Mouse (Mus musculus) mouse embryonic stem cell (cell line): ENCODE results near the gene Fam178b.

Experiments
- in situ Hi-C, 2 experiments: fragments of 300-500 bp; cut with MboI; formaldehyde crosslinking; loops; 1 replicate in 1 of 2; 3 replicates in 1 of 2; pipeline ENCODE4 v1.14.3; 2019 to 2020; ENCODE audit warnings: low sequenced_read_pairs in 2 of 2, low pct_unique_long_range_greater_than_20kb in 1 of 2, mixed read lengths in 1 of 2; ENCODE audit not compliant: unreplicated experiment in 1 of 2

The Fam178b gene

GRCm38 (mm10) chr1:36558031-36558993 is 124.7 kb downstream of the Fam178b start, which contains the start of gene Sema4c:
Gene Sema4c (minus strand): TSS chr1:36558349.
- in situ Hi-C loops = loop anchor here in 1 of 2 experiments (10.0 kb wide), 1 partner anchor 56 kb away; no protein-coding TSS in a partner anchor

- in situ Hi-C loops = loop anchor here in 1 of 2 experiments (10.0 kb wide), 1 partner anchor 57 kb away; no protein-coding TSS in a partner anchor
These were observed 125.4 kb downstream of the Fam178b start for GRCm38 (mm10) chr1:36557457-36558011.

GRCm38 (mm10) chr1:36556553-36557456 is 126.2 kb downstream of the Fam178b start:
- in situ Hi-C loops = loop anchor here in 1 of 2 experiments (10.0 kb wide), 1 partner anchor 58 kb away; no protein-coding TSS in a partner anchor

- in situ Hi-C loops = loop anchor here in 1 of 2 experiments (10.0 kb wide), 1 partner anchor 59 kb away; no protein-coding TSS in a partner anchor
These were observed 127.1 kb downstream of the Fam178b start for GRCm38 (mm10) chr1:36555798-36556395.

GRCm38 (mm10) chr1:36554633-36555399 is 128.2 kb downstream of the Fam178b start:
- in situ Hi-C loops = loop anchor here in 1 of 2 experiments (10.0 kb wide), 1 partner anchor 60 kb away; no protein-coding TSS in a partner anchor

GRCm38 (mm10) chr1:36552506-36552905 is 130.5 kb downstream of the Fam178b start:
- in situ Hi-C loops = loop anchor here in 1 of 2 experiments (10.0 kb wide), 1 partner anchor 62 kb away; no protein-coding TSS in a partner anchor

- in situ Hi-C loops = loop anchor here in 1 of 2 experiments (10.0 kb wide), 1 partner anchor 63 kb away; no protein-coding TSS in a partner anchor
These were observed 131.1 kb downstream of the Fam178b start for GRCm38 (mm10) chr1:36551904-36552303.

- in situ Hi-C loops = loop anchor here in 1 of 2 experiments (10.0 kb wide), 1 partner anchor 65 kb away; no protein-coding TSS in a partner anchor
These were observed 132.7 kb downstream of the Fam178b start for GRCm38 (mm10) chr1:36550075-36550863.

GRCm38 (mm10) chr1:36549491-36549890 is 133.5 kb downstream of the Fam178b start:
- in situ Hi-C loops = loop anchor here (10.0 kb wide), 2 partner anchors 185 to 195 kb away; no protein-coding TSS in a partner anchor

GRCm38 (mm10) chr1:36548771-36549170 is 134.2 kb downstream of the Fam178b start:
- in situ Hi-C loops = loop anchor here (10.0 kb wide), 2 partner anchors 186 to 196 kb away; no protein-coding TSS in a partner anchor

GRCm38 (mm10) chr1:36547981-36548598 is 134.9 kb downstream of the Fam178b start:
- in situ Hi-C loops = loop anchor here (10.0 kb wide), 2 partner anchors 187 to 197 kb away; no protein-coding TSS in a partner anchor

- in situ Hi-C loops = loop anchor here (10.0 kb wide), 2 partner anchors 188 to 198 kb away; no protein-coding TSS in a partner anchor
These were observed 136.0 kb downstream of the Fam178b start, which contains the start of gene Ankrd39 for GRCm38 (mm10) chr1:36546888-36547471. Gene Ankrd39 (minus strand): TSS chr1:36547445.

- in situ Hi-C loops = loop anchor here (10.0 kb wide), 2 partner anchors 189 to 199 kb away; no protein-coding TSS in a partner anchor
These were observed 137.0 kb downstream of the Fam178b start for GRCm38 (mm10) chr1:36545845-36546600.

- in situ Hi-C loops = loop anchor here (10.0 kb wide), 2 partner anchors 189 to 199 kb away; no protein-coding TSS in a partner anchor
These were observed 137.6 kb downstream of the Fam178b start for GRCm38 (mm10) chr1:36545382-36545781.
